In the genomic region with DNA sequence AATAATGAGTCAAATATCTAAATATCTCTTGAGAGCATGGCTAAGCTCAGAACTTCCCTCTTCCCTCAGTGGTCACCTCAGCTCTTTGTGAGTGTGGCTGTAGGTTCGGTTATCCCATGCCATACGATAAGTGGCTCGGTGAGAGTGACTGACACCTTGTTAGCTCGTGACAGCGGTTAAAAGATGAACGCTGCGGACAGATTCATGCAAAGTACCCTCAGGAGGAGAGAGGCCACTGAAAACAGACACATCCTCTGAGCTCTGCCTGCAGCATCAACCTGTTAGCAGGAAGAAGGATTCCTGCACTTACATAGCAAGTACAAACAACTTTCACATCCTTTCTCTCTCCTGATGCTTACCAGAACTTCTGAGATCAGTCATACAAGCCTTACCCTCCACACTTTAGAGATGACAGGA, we compare ENCODE assay signal across 12 mouse cellular contexts.
DNase-seq lines count a peak whose midpoint lies in the region; ATAC-seq and TF ChIP-seq lines count a peak whose summit lies in the region.
"Had no signal": no experiment of that assay in that cellular context is flagged by ENCODE, and none has a peak within 500 bp of the region (broad histone marks: within the 10 kb centered on the region; RNA-seq: fewer than 3 reads in every experiment).

No protein-coding gene starts in this region.

- no peaks in the 10 kb centered on the region for H3K36me3 ChIP-seq in stomach, embryonic 16.5 days (ENCODE audit: control insufficient read depth, insufficient read depth, low read length)
- no peaks in the 10 kb centered on the region for H3K36me3 ChIP-seq in stomach, postnatal 0 days (ENCODE audit: control insufficient read depth, insufficient read depth, low read length)
- no peaks in the 10 kb centered on the region for H3K36me3 ChIP-seq in myocyte (ENCODE audit: control insufficient read depth, insufficient read depth)

- peak overlapping the region; percentile 34; the same call in 1 of the 2 replicates for H3K4me2 ChIP-seq in stomach, embryonic 16.5 days (ENCODE audit: low read depth, low read length)
- no peak overlapping the region for H3K4me2 ChIP-seq in stomach, postnatal 0 days (replicated peaks; ENCODE audit: low read depth)
- peak overlapping the region; percentile 23 for H3K4me2 ChIP-seq in myocyte (ENCODE audit: low read depth)
- H3K4me2 ChIP-seq: hindbrain, embryonic 14.5 days had no signal

- no peaks in the 10 kb centered on the region; the same call in 1 of the 2 replicates for H3K4me1 ChIP-seq in stomach, embryonic 16.5 days (ENCODE audit: control insufficient read depth, insufficient read depth, low read length)
- H3K4me1 ChIP-seq in stomach, postnatal 0 days (replicated peaks; ENCODE audit: control insufficient read depth, insufficient read depth): no peaks in the 10 kb centered on the region

- no peak for DNase-seq in gastrocnemius, adult 2 months
- no peak for DNase-seq in gastrocnemius, postnatal 14 days
- DNase-seq in stomach, postnatal 0 days (ENCODE audit: low spot score): no peak
- peak; percentile 46 for DNase-seq in thymus, postnatal 4 days
- DNase-seq in ovary, postnatal 36 days (ENCODE audit: low spot score): no peak
- DNase-seq in gastrocnemius, adult 18-20 months (ENCODE audit: low spot score): no peak
- DNase-seq: adrenal gland, postnatal 14 days; cerebellum, adult 18-20 months had no signal

- no peak for ATAC-seq in stomach, embryonic 16.5 days (ENCODE audit: insufficient read depth, low FRiP score)
- no peak for ATAC-seq in stomach, postnatal 0 days (ENCODE audit: low FRiP score, low TSS enrichment)

- no peak for TF ChIP-seq EP300 in stomach, postnatal 0 days (optimal IDR thresholded peaks at IDR 0.05)

- 70% methylated on average over 7 of the region's 7 CpGs for WGBS in stomach, embryonic 16.5 days
- WGBS in stomach, postnatal 0 days: 70% methylated on average over 7 of the region's 7 CpGs

- intact Hi-C loops in gastrocnemius, adult 2 months (cut with DNase I): loop anchor here (2.0 to 10.0 kb wide), 3 partner anchors 77 to 413 kb away; no protein-coding TSS in a partner anchor
- intact Hi-C loops in gastrocnemius, postnatal 14 days (cut with DNase I; ENCODE audit: low total_unique reads): no loop called here

- no peak overlapping the region for H3K4me3 ChIP-seq in gastrocnemius, adult 2 months
- no peak overlapping the region for H3K4me3 ChIP-seq in stomach, embryonic 16.5 days (replicated peaks; ENCODE audit: low read length)
- no peak overlapping the region for H3K4me3 ChIP-seq in stomach, postnatal 0 days (ENCODE audit: low read depth, low read length)
- H3K4me3 ChIP-seq in myocyte: no peak overlapping the region
- H3K4me3 ChIP-seq: left cerebral cortex, adult 2 months had no signal

- H3K27me3 ChIP-seq in stomach, embryonic 16.5 days (ENCODE audit: control insufficient read depth, insufficient read depth, low read length): no peaks in the 10 kb centered on the region
- no peaks in the 10 kb centered on the region for H3K27me3 ChIP-seq in stomach, postnatal 0 days (ENCODE audit: control insufficient read depth, insufficient read depth, low read length)
- no peaks in the 10 kb centered on the region for H3K27me3 ChIP-seq in myocyte (ENCODE audit: control insufficient read depth, insufficient read depth, insufficient read length)

- H3ac ChIP-seq in myocyte (ENCODE audit: control insufficient read depth, insufficient read length): no peak overlapping the region

- no peaks in the 10 kb centered on the region for H3K79me2 ChIP-seq in myocyte (ENCODE audit: control insufficient read depth, insufficient read depth)

- peak overlapping the region; percentile 92 for H3K27ac ChIP-seq in gastrocnemius, adult 2 months
- H3K27ac ChIP-seq in stomach, embryonic 16.5 days (ENCODE audit: low read length): no peak overlapping the region
- no peak overlapping the region for H3K27ac ChIP-seq in stomach, postnatal 0 days (replicated peaks)
- H3K27ac ChIP-seq: hindbrain, embryonic 14.5 days; left cerebral cortex, adult 2 months had no signal

- no peak for TF ChIP-seq CTCF in gastrocnemius, adult 2 months (IDR thresholded peaks at IDR 0.05)
- TF ChIP-seq CTCF in stomach, postnatal 0 days (IDR thresholded peaks at IDR 0.05; ENCODE audit: low read depth): no peak

- no peaks in the 10 kb centered on the region for H3K9me3 ChIP-seq in stomach, embryonic 16.5 days (replicated peaks; ENCODE audit: control insufficient read depth, low read length)
- H3K9me3 ChIP-seq in stomach, postnatal 0 days (ENCODE audit: control insufficient read depth, low read length): no peaks in the 10 kb centered on the region

- no peak for TF ChIP-seq POLR2A in myocyte (IDR thresholded peaks at IDR 0.05; ENCODE audit: insufficient read length, low read depth)

- no peak overlapping the region for H3K9ac ChIP-seq in stomach, embryonic 16.5 days (ENCODE audit: low read length)
- no peak overlapping the region for H3K9ac ChIP-seq in stomach, postnatal 0 days (ENCODE audit: low read length)
- H3K9ac ChIP-seq: hindbrain, embryonic 14.5 days had no signal

TF ChIP-seq in myocyte, 11 proteins besides CTCF, POLR2A, EP300 and RAD21:
- TF ChIP-seq SRF (IDR thresholded peaks at IDR 0.05; ENCODE audit: control insufficient read depth, insufficient read length, low read depth) (no peak), USF1 (IDR thresholded peaks at IDR 0.05; ENCODE audit: low read depth) (no peak), MAX (IDR thresholded peaks at IDR 0.05; ENCODE audit: low read depth) (no peak)
